ENCODE assay signal across 7 mouse cellular contexts in the genomic region with DNA sequence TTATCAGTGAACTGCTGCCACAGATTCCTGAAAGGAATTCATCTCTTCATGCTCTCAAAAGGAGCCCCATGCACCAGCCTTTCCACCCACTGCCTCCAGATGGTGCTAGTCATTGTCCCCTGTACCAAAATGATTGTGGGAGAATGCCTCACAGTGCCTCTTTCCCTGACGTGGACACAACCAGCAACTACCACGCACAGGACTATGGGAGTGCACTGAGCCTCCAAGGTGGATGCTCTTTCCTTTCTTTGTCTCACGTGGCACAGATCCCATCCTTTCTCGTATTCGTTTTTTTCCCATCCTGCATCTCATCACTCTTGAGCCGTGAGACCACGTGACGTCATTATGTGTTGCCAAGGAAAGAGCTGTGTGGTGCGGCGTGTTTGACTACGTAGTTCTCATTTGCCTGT.
A peak's percentile ranks its signal among the peaks of the same experiment; 100 is the strongest.
DNase-seq lines count a peak whose midpoint lies in the region; ATAC-seq and TF ChIP-seq lines count a peak whose summit lies in the region.

No protein-coding gene starts in this region.

- 61% methylated on average over 11 of the region's 11 CpGs for WGBS in embryonic facial prominence, embryonic 11.5 days
- 53% methylated on average over 11 of the region's 11 CpGs for WGBS in heart, embryonic 15.5 days

- TF ChIP-seq EP300 in CH12.LX (IDR thresholded peaks at IDR 0.05; ENCODE audit: low read length) = no peak

- no peak overlapping the region for H3K27ac ChIP-seq in CH12.LX (ENCODE audit: insufficient read depth, low read depth)
- H3K27ac ChIP-seq in embryonic facial prominence, embryonic 11.5 days (replicated peaks; ENCODE audit: low read depth, low read length) = no peak overlapping the region
- peak overlapping the region; percentile 39; the same call in 1 of the 2 replicates for H3K27ac ChIP-seq in heart, embryonic 15.5 days

- peak overlapping the region; percentile 33 to 74 (median 33) for H3K4me3 ChIP-seq in CH12.LX (replicated peaks in 1 of 3; ENCODE audit: low read depth in 2 of 3, low read length in 2 of 3, poor library complexity in 1 of 3)
- H3K4me3 ChIP-seq in embryonic facial prominence, embryonic 11.5 days (ENCODE audit: low read depth, low read length) = no peak overlapping the region
- no peak overlapping the region for H3K4me3 ChIP-seq in heart, embryonic 15.5 days

- no peak overlapping the region for H3K9ac ChIP-seq in CH12.LX (ENCODE audit: insufficient read depth, low read depth)
- H3K9ac ChIP-seq in embryonic facial prominence, embryonic 11.5 days (replicated peaks; ENCODE audit: low read length) = no peak overlapping the region
- no peak overlapping the region for H3K9ac ChIP-seq in heart, embryonic 15.5 days

- no peaks in the 10 kb centered on the region for H3K36me3 ChIP-seq in CH12.LX (replicated peaks in 1 of 2; ENCODE audit: control insufficient read depth in 1 of 2, insufficient read depth in 1 of 2, low read length in 1 of 2)
- no peaks in the 10 kb centered on the region for H3K36me3 ChIP-seq in embryonic facial prominence, embryonic 11.5 days (replicated peaks; ENCODE audit: control insufficient read depth, insufficient read depth, low read depth, low read length)
- peaks cover 59% of the 10 kb centered on the region for H3K36me3 ChIP-seq in heart, embryonic 15.5 days
- H3K36me3 ChIP-seq in splenic B cell, adult 2 months (ENCODE audit: control insufficient read depth, insufficient read depth, low read length, poor library complexity, severe bottlenecking) = no peaks in the 10 kb centered on the region

- TF ChIP-seq RAD21 in CH12.LX (IDR thresholded peaks at IDR 0.05; ENCODE audit: low read depth, low read length) = peak; percentile 44

- H3K27me3 ChIP-seq in CH12.LX (replicated peaks) (no peaks in the 10 kb centered on the region), Patski (no peaks in the 10 kb centered on the region)
- H3K27me3 ChIP-seq in embryonic facial prominence, embryonic 11.5 days (ENCODE audit: control insufficient read depth, insufficient read depth, low read length) = no peaks in the 10 kb centered on the region
- no peaks in the 10 kb centered on the region for H3K27me3 ChIP-seq in heart, embryonic 15.5 days
- no peaks in the 10 kb centered on the region for H3K27me3 ChIP-seq in splenic B cell, adult 2 months (ENCODE audit: control insufficient read depth, insufficient read depth, low read length, poor library complexity, severe bottlenecking)

- peak overlapping the region; percentile 74 for H3K4me2 ChIP-seq in CH12.LX (ENCODE audit: insufficient read depth, low read depth, poor library complexity, severe bottlenecking)
- no peak overlapping the region for H3K4me2 ChIP-seq in embryonic facial prominence, embryonic 11.5 days (ENCODE audit: low read depth, low read length)
- H3K4me2 ChIP-seq in heart, embryonic 15.5 days = 0 out of 2 replicates have a peak overlapping the region, but pooled peaks have one; percentile 8

- POLR2A ChIA-PET in Patski (lab: Charles Lee) = no interaction called here

- H3K79me2 ChIP-seq in CH12.LX (replicated peaks; ENCODE audit: control insufficient read depth, extremely low read depth, insufficient read depth, poor library complexity, severe bottlenecking) = no peaks in the 10 kb centered on the region

- CTCF ChIA-PET in Patski (lab: Charles Lee) = no interaction called here

- no peaks in the 10 kb centered on the region for H3K9me3 ChIP-seq in CH12.LX (replicated peaks; ENCODE audit: low read length)
- H3K9me3 ChIP-seq in embryonic facial prominence, embryonic 11.5 days (replicated peaks; ENCODE audit: control insufficient read depth, low read length) = no peaks in the 10 kb centered on the region
- H3K9me3 ChIP-seq in heart, embryonic 15.5 days (replicated peaks) = no peaks in the 10 kb centered on the region

- H3K4me1 ChIP-seq in CH12.LX (ENCODE audit: control insufficient read depth in 1 of 2, insufficient read depth in 2 of 2) = peaks cover 3 to 16% of the 10 kb centered on the region in 2 experiments
- no peaks in the 10 kb centered on the region for H3K4me1 ChIP-seq in embryonic facial prominence, embryonic 11.5 days (ENCODE audit: control insufficient read depth, insufficient read depth, low read length)
- peaks cover 6% of the 10 kb centered on the region; the same call in 1 of the 2 replicates for H3K4me1 ChIP-seq in heart, embryonic 15.5 days (replicated peaks)

- peak; percentile 64 for DNase-seq in CH12.LX (ENCODE audit: extremely low read depth)
- no peak for DNase-seq in Patski (ENCODE audit: low read depth, low spot score)
- DNase-seq in embryonic facial prominence, embryonic 11.5 days (ENCODE audit: low spot score) = peak; percentile 62
- DNase-seq in layer of hippocampus, adult 18-20 months (ENCODE audit: low spot score in 2 of 2) = peak; percentile 72 to 91
- peak; percentile 35 for DNase-seq in lung, postnatal 25 days (ENCODE audit: low spot score)
- DNase-seq in splenic B cell, adult 2 months (ENCODE audit: low read depth, low spot score) = peak; percentile 43

- no peak for TF ChIP-seq POLR2A in CH12.LX (IDR thresholded peaks at IDR 0.05; ENCODE audit: low read depth, low read length)

- peak; percentile 31 for ATAC-seq in Patski
- ATAC-seq in embryonic facial prominence, embryonic 11.5 days (replicated peaks; ENCODE audit: insufficient number of reproducible peaks, low FRiP score, low TSS enrichment, low read depth) = no peak
- ATAC-seq in heart, embryonic 15.5 days (replicated peaks; ENCODE audit: insufficient number of reproducible peaks, insufficient read depth, low FRiP score, low read depth) = peak; percentile 55; the same call in 1 of the 2 replicates

- in situ Hi-C loops in CH12.LX (cut with MboI; ENCODE audit: low pct_ligation_motif_present, low pct_unique_long_range_greater_than_20kb, low sequenced_read_pairs) = loop anchor here (25.0 kb wide), 1 partner anchor 334 kb away; no protein-coding TSS in a partner anchor
- in situ Hi-C loops in Patski (cut with MboI; ENCODE audit: low pct_unique_long_range_greater_than_20kb) = no loop called here

- dilution Hi-C loops in CH12.LX (cut with MboI; ENCODE audit: extremely low pct_ligation_motif_present, extremely low pct_unique_long_range_greater_than_20kb, low sequenced_read_pairs) = no loop called here

- TF ChIP-seq CTCF in CH12.LX (conservative IDR thresholded peaks at IDR 0.05 in 1 of 2, IDR thresholded peaks at IDR 0.05 in 1 of 2; ENCODE audit: low read depth in 2 of 2, low read length in 2 of 2) (peak; percentile 42 to 83; a peak in 3 of 4 replicates), Patski (IDR thresholded peaks at IDR 0.05) (peak; percentile 77)

TF ChIP-seq in CH12.LX, 34 proteins besides CTCF, POLR2A, EP300 and RAD21:
- TF ChIP-seq PAX5 (IDR thresholded peaks at IDR 0.05; ENCODE audit: low read length) (no peak), CHD2 (IDR thresholded peaks at IDR 0.05; ENCODE audit: low read length) (no peak), TBP (conservative IDR thresholded peaks at IDR 0.05; ENCODE audit: low read depth, low read length) (no peak), ZMIZ1 (IDR thresholded peaks at IDR 0.05; ENCODE audit: low read depth, low read length) (no peak), JUN (IDR thresholded peaks at IDR 0.05; ENCODE audit: insufficient read depth, low read depth, low read length) (0 out of 2 replicates have a peak, but pooled peaks have one; percentile 13), POLR2AphosphoS2 (IDR thresholded peaks at IDR 0.05; ENCODE audit: low read depth, low read length) (no peak), ZNF384 (IDR thresholded peaks at IDR 0.05; ENCODE audit: low read depth, low read length) (peak; percentile 11; the same call in 1 of the 2 replicates), KAT2A (IDR thresholded peaks at IDR 0.05; ENCODE audit: insufficient replicate concordance, low read length) (no peak), MEF2A (IDR thresholded peaks at IDR 0.05; ENCODE audit: borderline replicate concordance, low read depth, low read length) (no peak), RCOR1 (conservative IDR thresholded peaks at IDR 0.05; ENCODE audit: low read depth, low read length) (no peak), E2F4 (IDR thresholded peaks at IDR 0.05; ENCODE audit: insufficient replicate concordance, low read depth, low read length) (no peak), SIN3A (IDR thresholded peaks at IDR 0.05; ENCODE audit: low read length) (no peak), ZKSCAN1 (IDR thresholded peaks at IDR 0.05; ENCODE audit: borderline replicate concordance, low read depth, low read length) (no peak), ETS1 (conservative IDR thresholded peaks at IDR 0.05; ENCODE audit: low read depth, low read length) (no peak; the same call in 1 of the 2 replicates), NRF1 (IDR thresholded peaks at IDR 0.05; ENCODE audit: low read depth, low read length) (no peak), HCFC1 (IDR thresholded peaks at IDR 0.05; ENCODE audit: low read depth, low read length) (peak; percentile 53), MYC (IDR thresholded peaks at IDR 0.05; ENCODE audit: low read depth, low read length) (peak; percentile 65; the same call in 1 of the 2 replicates), USF1 (IDR thresholded peaks at IDR 0.05; ENCODE audit: low read depth, low read length) (peak; percentile 75), MAFK (IDR thresholded peaks at IDR 0.05; ENCODE audit: insufficient replicate concordance, low read length) (no peak), GABPA (IDR thresholded peaks at IDR 0.05; ENCODE audit: insufficient replicate concordance, low read depth, low read length) (no peak), IRF4 (IDR thresholded peaks at IDR 0.05; ENCODE audit: low read depth, low read length) (no peak), JUND (conservative IDR thresholded peaks at IDR 0.05; ENCODE audit: low read depth, low read length) (no peak), NELFE (IDR thresholded peaks at IDR 0.05; ENCODE audit: low read depth, low read length) (no peak), UBTF (IDR thresholded peaks at IDR 0.05; ENCODE audit: low read depth, low read length) (no peak), ELF1 (IDR thresholded peaks at IDR 0.05; ENCODE audit: low read depth, low read length) (no peak), USF2 (conservative IDR thresholded peaks at IDR 0.05; ENCODE audit: low read depth, low read length) (peak; percentile 68), TCF12 (IDR thresholded peaks at IDR 0.05; ENCODE audit: low read depth, low read length) (no peak), MAZ (IDR thresholded peaks at IDR 0.05; ENCODE audit: low read depth, low read length) (no peak), ZC3H11A (IDR thresholded peaks at IDR 0.05; ENCODE audit: low read depth, low read length) (no peak), MXI1 (IDR thresholded peaks at IDR 0.05; ENCODE audit: low read depth, low read length) (no peak), SMC3 (IDR thresholded peaks at IDR 0.05; ENCODE audit: low read depth, low read length) (peak; percentile 69), BHLHE40 (IDR thresholded peaks at IDR 0.05; ENCODE audit: low read depth, low read length) (peak; percentile 71), MAX (IDR thresholded peaks at IDR 0.05; ENCODE audit: low read length) (peak; percentile 85)

Comparison
In these comparisons a context has a peak if more than half of its experiments do, and no peak if none do; other contexts are left out.
1. H3K4me3 ChIP-seq: peak in CH12.LX (3 of 3); none in embryonic facial prominence, embryonic 11.5 days (single experiment) and heart, embryonic 15.5 days (single experiment).